Mouse (Mus musculus) olfactory bulb, adult 2 months (tissue): ENCODE results near the gene Wdr6.

ENCODE experiments used
- CTCF ChIP-seq: fragments of 200-500 bp; IDR thresholded peaks from 2 replicates; pipeline ENCODE4 v1.5.1; 2012; ENCODE audit warnings: low read depth, mild to moderate bottlenecking, low read length, moderate library complexity; ENCODE audit not compliant: insufficient read depth
- POLR2A ChIP-seq: fragments of 200-500 bp; IDR thresholded peaks from 2 replicates; pipeline ENCODE4 v1.6.1; 2012; ENCODE audit warnings: mild to moderate bottlenecking, low read depth, low read length, moderate library complexity; ENCODE audit not compliant: insufficient read depth

DNA sequence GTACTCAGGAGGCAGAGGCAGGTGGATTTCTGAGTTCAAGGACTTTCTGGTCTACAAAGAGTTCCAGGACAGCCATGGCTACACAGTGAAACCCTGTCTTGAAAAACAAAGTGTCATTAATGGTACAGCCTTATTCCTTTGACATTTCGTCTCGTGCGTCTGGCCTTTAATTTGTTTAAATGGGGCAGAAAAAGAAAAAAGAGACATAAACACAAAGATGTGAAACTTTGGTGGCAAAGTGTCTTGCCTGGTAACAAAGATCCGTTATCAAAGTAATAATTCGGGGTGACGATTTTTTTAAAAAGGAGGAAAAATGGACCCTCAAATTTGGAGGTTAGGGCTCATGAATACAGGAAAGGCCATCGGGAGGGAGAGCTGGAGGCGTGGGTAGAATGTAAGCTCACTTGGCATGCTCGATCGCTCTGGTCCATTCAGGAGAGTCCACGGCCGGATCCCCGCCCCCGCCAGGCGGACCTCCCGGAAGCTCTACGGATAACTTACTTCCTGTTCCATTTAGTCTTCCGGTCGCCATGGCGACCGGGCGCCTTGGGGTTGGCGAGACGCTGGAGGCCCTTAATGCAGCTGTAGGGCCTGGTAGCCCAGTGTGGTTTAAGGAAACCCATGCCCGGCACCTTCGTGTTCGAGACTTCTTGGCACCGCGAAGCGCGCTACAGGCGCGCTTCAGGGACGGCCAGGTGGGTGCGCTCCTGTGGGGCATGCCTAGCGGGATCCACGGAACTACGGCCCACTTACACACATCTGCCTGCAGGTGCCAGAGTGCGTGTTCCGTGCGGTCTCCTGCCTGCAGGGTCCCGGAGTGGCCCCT is 8.9 kb downstream of the Wdr6 start, which contains the start of gene Dalrd3:
- TF ChIP-seq CTCF (no peak; the same call in 1 of the 2 replicates), POLR2A (0 out of 2 replicates have a peak, but pooled peaks have one; percentile 58)
